Mouse (Mus musculus) right cerebral cortex, postnatal 14 days (tissue): ENCODE data around the gene Il3ra.

ENCODE experiments used
- DNase-seq: peaks from one replicate; pipeline ENCODE4 v3.0.0; 2022

Il3ra gene

GRCm38 (mm10) chr14:14355360-14355646 lies 9.2 kb downstream of the Il3ra start:
- no peak for DNase-seq

- DNase-seq = no peak
Measured at GRCm38 (mm10) chr14:14395535-14395934, 49.5 kb downstream of the Il3ra start.

- no peak for DNase-seq
Measured at GRCm38 (mm10) chr14:14400998-14401397, 54.9 kb downstream of the Il3ra start, which contains the start of gene Olfr721-ps1. Olfr721-ps1 (plus strand) TSS chr14:14401298.
